Mouse (Mus musculus): ENCODE data around the gene Snapc1. TPM values are rescaled to one million over a fixed set of nuclear protein-coding genes. Genes with fewer than 3 reads are reported as not detected.
A peak's percentile ranks its signal among the peaks of the same experiment; 100 is the strongest.

The Snapc1 gene
- polyA plus RNA-seq, 1 experiment from 2014 or later, result 21.7 TPM

DNA sequence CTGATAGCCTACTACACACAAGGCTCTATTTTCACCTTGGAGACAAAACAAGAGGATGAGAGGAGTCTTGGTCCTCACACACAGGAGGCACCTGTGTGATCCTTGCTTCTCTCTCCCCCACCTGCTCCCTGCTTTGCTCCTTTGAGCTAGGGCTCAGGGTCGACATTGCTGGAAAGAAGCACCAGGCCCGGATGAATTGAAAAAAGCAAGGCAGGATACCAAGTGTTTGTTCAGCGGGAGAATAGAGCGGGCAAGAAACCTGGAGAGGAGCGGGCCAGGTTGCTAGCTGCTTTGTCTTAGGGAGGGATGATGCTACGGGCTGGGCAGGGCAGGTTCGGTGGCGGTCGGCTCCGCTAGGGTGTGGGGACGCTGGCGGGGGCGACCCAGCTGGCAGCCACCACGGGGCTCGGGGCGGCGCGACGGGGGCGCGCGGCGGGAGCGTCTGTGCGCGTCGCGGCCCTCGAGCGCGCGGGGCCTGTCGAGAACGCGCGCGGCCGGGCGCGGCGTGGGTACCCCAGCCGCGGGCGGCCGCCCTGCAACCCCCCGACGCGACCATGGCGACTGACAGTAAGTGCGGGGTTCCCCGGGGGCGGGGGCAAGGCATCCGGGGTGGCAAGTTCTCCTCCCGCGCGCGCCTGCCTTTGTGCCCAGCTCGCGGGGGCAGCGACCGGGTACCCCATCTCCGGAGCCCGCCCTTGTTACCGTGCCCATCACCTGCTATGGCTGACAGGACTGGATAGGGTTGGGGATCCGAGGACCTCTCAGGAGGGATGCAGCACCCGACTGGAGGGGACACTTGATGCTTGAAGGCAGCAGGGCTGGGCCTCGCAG, 33.2 kb downstream of the Snapc1 start, which contains the start of gene Syt16:
Gene Syt16 (plus strand): TSS at position 365 of the 831 bp plus-strand sequence.
- Histone ChIP-seq H3K27me3 (peaks cover 29% of the 10 kb centered on the region), H3K4me2 (peak within 1 kb of the TSS; percentile 92), H3K36me3 (no peaks in the 10 kb centered on the region), H3K4me1 (peaks cover 12% of the 10 kb centered on the region), H3K9ac (peak within 1 kb of the TSS; percentile 27; the same call in 1 of the 2 replicates), H3K4me3 (peak within 1 kb of the TSS; percentile 55), H3K9me3 (no peaks in the 10 kb centered on the region), H3K27ac (no peak within 1 kb of the TSS)
- no peak for ATAC-seq (ENCODE audit: insufficient number of reproducible peaks, low FRiP score, low TSS enrichment, low read depth)
- WGBS, result 1% methylated on average over 63 of the region's 67 CpGs

DNA sequence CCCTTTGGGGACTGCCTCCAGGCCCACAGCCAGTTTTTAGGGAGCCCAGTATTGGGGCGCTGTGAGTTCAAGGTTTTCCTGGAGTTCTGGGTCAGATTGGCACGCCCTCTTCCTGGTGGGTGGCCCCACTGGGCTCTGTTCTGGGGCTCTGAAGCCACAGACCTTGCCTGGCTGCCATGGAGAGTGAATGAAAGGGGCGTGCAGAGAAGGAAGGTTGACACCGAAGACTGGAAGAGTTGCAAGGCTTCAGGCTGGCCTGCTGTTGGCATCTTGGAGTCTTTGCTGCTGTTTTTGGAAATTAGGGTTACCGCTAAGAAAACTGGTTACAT, 33.8 kb downstream of the Snapc1 start:
- H3K27ac ChIP-seq, result no peak overlapping the region
- peaks cover 12% of the 10 kb centered on the region for H3K4me1 ChIP-seq
- 34% methylated on average over 5 of the region's 5 CpGs for WGBS
- H3K4me2 ChIP-seq, result peak overlapping the region; percentile 92
- peak overlapping the region; percentile 27; the same call in 1 of the 2 replicates for H3K9ac ChIP-seq
- H3K9me3 ChIP-seq, result no peaks in the 10 kb centered on the region
- H3K36me3 ChIP-seq, result no peaks in the 10 kb centered on the region
- ATAC-seq (ENCODE audit: insufficient number of reproducible peaks, low FRiP score, low TSS enrichment, low read depth), result no peak
- peak overlapping the region; percentile 55 for H3K4me3 ChIP-seq
- peaks cover 29% of the 10 kb centered on the region for H3K27me3 ChIP-seq

DNA sequence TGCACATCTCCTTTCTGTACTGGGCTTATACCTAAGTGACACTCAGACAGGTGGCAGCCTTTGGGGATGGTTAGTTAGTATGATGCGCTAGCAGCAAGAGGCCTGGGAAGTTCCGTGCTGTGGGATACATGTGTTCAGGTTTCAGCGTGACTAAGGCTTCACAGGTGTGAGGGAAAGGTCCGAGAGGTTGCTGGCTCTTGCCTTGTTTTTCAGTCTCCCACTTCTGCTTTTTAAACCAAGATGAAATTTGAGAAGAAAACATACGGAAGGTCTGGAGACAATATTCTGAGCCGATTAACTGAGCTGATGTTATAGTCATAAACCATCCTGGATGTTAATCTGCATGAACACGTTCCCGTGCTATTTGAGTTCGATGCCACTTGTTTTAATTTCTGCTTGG, 38.2 kb downstream of the Snapc1 start:
- H3K36me3 ChIP-seq, result no peaks in the 10 kb centered on the region
- no peak overlapping the region for H3K9ac ChIP-seq
- no peaks in the 10 kb centered on the region for H3K9me3 ChIP-seq
- ATAC-seq (ENCODE audit: insufficient number of reproducible peaks, low FRiP score, low TSS enrichment, low read depth), result no peak
- 72% methylated on average over 9 of the region's 9 CpGs for WGBS
- H3K4me1 ChIP-seq, result peaks cover 7% of the 10 kb centered on the region
- no peak overlapping the region for H3K4me3 ChIP-seq
- H3K27ac ChIP-seq, result no peak overlapping the region
- no peak overlapping the region for H3K4me2 ChIP-seq
- peaks cover 14% of the 10 kb centered on the region for H3K27me3 ChIP-seq

DNA sequence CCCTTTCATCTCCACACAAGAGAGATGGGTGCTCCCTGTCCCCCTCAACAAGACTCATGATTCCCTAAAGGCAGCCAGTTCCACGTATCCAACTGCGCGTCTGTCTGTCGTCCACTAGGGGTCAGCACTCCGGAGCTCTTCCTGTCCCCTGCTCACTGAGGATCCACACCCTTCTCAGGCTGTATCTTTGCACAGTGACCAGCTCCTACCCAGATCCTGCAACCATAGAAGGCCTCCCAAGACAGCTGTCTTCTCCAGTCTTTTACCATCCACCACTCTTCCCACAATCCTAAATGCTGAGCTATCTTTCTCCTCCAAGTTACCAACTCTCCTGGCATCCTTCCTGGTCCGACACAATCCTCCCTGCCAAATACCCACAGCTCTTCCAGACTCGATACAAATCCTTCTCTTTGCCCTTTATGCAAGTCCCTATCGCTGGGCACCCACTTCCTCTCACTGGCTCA, 45.2 kb downstream of the Snapc1 start:
- Histone ChIP-seq H3K27ac (no peak overlapping the region), H3K4me3 (no peak overlapping the region), H3K27me3 (no peaks in the 10 kb centered on the region), H3K9me3 (no peaks in the 10 kb centered on the region), H3K4me2 (no peak overlapping the region), H3K4me1 (no peaks in the 10 kb centered on the region), H3K9ac (no peak overlapping the region), H3K36me3 (no peaks in the 10 kb centered on the region)
- WGBS, result 20% methylated on average over 8 of the region's 8 CpGs
- no peak for ATAC-seq (ENCODE audit: insufficient number of reproducible peaks, low FRiP score, low TSS enrichment, low read depth)

DNA sequence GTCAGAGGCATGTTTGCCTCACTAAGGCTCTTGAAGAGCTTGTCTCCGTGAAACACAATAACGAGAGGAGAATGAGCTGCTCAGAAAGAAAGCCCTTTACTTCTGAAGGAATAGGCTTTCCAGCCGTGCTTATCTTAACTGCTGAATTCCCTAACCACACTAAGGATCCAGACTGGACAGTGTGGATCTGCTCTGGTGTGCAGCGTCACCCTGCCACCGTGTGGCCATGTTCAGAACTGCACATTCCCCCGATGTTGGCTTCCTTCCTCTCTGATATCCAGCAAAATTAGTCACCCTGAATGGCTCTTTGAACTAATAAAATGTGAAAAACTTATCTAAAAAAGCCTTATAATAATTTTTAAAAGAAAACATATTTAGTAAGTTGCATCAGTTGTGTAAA, 49.5 kb downstream of the Snapc1 start:
- no peak for ATAC-seq (ENCODE audit: insufficient number of reproducible peaks, low FRiP score, low TSS enrichment, low read depth)
- H3K9ac ChIP-seq, result no peak overlapping the region
- H3K4me3 ChIP-seq, result no peak overlapping the region

DNA sequence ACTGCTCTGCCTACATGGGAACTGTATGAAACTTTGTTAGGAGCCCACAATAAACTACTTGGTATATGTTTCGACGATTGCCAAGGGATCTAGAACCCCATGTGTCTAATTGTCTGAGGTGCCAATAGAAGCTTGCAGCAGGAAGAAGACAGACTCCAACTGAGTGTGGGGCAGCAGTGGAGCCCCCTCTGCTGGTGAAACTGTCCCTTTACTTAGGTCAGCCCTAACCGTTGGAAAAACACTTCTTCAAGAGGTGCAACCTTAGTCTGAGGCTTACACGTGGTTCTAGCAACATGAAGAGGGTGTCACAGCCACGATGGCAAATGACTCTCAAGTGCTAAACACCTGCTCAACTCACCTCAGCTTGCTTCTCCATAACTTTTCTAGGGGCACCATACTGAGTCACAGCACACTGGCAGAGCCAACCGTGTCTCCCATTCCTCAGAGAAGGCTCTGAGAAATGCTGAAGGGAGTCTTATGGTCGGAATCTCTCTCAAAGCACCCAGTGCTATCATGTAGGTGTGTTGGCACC, 50.5 kb downstream of the Snapc1 start:
- 53% methylated on average over 7 of the region's 7 CpGs for WGBS
- Histone ChIP-seq H3K27me3 (no peaks in the 10 kb centered on the region), H3K4me2 (no peak overlapping the region), H3K4me3 (no peak overlapping the region), H3K9me3 (no peaks in the 10 kb centered on the region), H3K27ac (no peak overlapping the region), H3K9ac (no peak overlapping the region), H3K36me3 (no peaks in the 10 kb centered on the region), H3K4me1 (no peaks in the 10 kb centered on the region)
- ATAC-seq (ENCODE audit: insufficient number of reproducible peaks, low FRiP score, low TSS enrichment, low read depth), result no peak

More for the DNA sequence above, 49.5 kb downstream of the Snapc1 start:
- 0% methylated on average over 6 of the region's 6 CpGs for WGBS
- peak overlapping the region; percentile 35 for H3K4me2 ChIP-seq
- no peaks in the 10 kb centered on the region for H3K27me3 ChIP-seq
- no peaks in the 10 kb centered on the region for H3K36me3 ChIP-seq
- no peak overlapping the region for H3K27ac ChIP-seq
- no peaks in the 10 kb centered on the region for H3K9me3 ChIP-seq
- H3K4me1 ChIP-seq, result no peaks in the 10 kb centered on the region

DNA sequence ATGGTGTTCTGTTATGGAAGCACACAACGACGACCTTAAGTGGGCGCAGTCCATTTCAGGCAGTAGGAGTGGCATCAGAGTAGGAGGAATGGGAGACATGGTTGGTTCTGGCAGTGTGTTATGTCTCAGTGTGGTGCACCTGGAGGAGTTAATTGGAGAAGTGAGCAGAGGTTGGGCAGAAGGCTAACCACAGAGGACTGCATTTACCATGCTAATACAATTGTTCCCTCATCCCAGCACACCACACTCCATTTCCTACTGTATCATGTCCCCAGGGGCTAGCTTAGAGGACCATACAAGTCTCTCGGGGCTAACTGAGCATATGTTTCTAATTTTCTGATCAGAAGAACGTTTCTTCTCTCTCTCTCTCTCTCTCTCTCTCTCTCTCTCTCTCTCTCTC, 51.2 kb downstream of the Snapc1 start:
- H3K4me1 ChIP-seq, result no peaks in the 10 kb centered on the region
- no peak overlapping the region for H3K4me3 ChIP-seq
- H3K36me3 ChIP-seq, result no peaks in the 10 kb centered on the region
- no peak for ATAC-seq (ENCODE audit: insufficient number of reproducible peaks, low FRiP score, low TSS enrichment, low read depth)
- no peaks in the 10 kb centered on the region for H3K27me3 ChIP-seq
- H3K27ac ChIP-seq, result no peak overlapping the region
- WGBS, result 56% methylated on average over 5 of the region's 5 CpGs
- no peak overlapping the region for H3K9ac ChIP-seq
- no peak overlapping the region for H3K4me2 ChIP-seq
- H3K9me3 ChIP-seq, result no peaks in the 10 kb centered on the region

DNA sequence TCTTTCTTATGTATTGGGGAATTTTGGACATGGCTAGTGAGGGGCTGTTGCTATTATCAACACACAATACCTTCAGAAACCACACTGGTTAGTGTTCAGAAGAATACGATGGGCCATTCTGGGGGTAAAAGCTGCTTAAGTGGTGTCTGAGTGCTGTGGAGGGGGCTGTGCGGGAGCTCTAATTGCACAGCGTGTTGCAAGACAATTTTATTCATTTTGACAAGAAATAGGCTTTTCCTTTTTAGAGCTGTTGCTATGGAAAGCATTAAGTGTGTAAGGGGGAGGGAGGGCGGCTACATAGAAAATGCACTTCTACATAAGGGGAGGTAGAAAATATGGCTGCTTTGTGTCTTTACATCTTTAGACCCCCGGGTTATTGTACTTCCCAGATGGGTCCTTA, 59.0 kb downstream of the Snapc1 start:
- no peak overlapping the region for H3K27ac ChIP-seq
- no peaks in the 10 kb centered on the region for H3K4me1 ChIP-seq
- WGBS, result 72% methylated on average over 5 of the region's 5 CpGs
- no peaks in the 10 kb centered on the region for H3K27me3 ChIP-seq
- ATAC-seq (ENCODE audit: insufficient number of reproducible peaks, low FRiP score, low TSS enrichment, low read depth), result no peak
- H3K4me2 ChIP-seq, result no peak overlapping the region
- no peaks in the 10 kb centered on the region for H3K36me3 ChIP-seq
- no peaks in the 10 kb centered on the region for H3K9me3 ChIP-seq
- no peak overlapping the region for H3K9ac ChIP-seq
- H3K4me3 ChIP-seq, result no peak overlapping the region

DNA sequence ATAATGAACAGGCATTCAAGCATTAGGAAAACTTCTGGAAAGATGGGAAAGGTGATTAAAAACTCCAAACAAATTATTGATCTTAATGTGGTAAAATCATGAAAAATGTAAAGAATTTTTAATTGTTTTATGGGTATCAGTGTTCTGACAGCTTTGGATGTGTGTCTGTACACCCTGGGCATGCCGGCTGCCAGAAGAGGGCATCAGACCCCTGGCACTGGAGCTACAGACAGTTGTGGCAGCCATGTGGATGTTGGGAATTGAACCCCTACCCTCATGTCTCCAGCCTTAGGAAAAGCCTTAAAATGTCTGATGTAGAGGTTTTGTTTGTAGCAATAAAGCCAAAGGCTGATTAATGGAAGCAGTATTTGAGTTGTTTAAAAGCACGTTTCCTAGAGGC, 60.6 kb downstream of the Snapc1 start:
- no peak overlapping the region for H3K4me3 ChIP-seq
- H3K27ac ChIP-seq, result no peak overlapping the region
- no peak overlapping the region for H3K4me2 ChIP-seq
- WGBS, result 89% methylated on average over 2 of the region's 2 CpGs
- no peak for ATAC-seq (ENCODE audit: insufficient number of reproducible peaks, low FRiP score, low TSS enrichment, low read depth)
- no peaks in the 10 kb centered on the region for H3K9me3 ChIP-seq
- H3K4me1 ChIP-seq, result no peaks in the 10 kb centered on the region
- H3K27me3 ChIP-seq, result no peaks in the 10 kb centered on the region
- no peak overlapping the region for H3K9ac ChIP-seq
- H3K36me3 ChIP-seq, result no peaks in the 10 kb centered on the region

Other genes starting within 250 kb of the Snapc1 start
- gene Hif1a, start 63.1 kb upstream of the Snapc1 start, polyA plus RNA-seq (2015; fragmentation: Nextera tagmentation; extraction: Ambion mirVana), result 93.8 and 101 TPM in 2 replicates
- 14.7 and 14.8 TPM in 2 replicates for gene Gm49321, start 26.8 kb upstream of the Snapc1 start, polyA plus RNA-seq (2015; fragmentation: Nextera tagmentation; extraction: Ambion mirVana)
- 3.5 and 3.8 TPM in 2 replicates for gene Syt16, start 33.2 kb downstream of the Snapc1 start, polyA plus RNA-seq (2015; fragmentation: Nextera tagmentation; extraction: Ambion mirVana)